Mouse (Mus musculus) embryonic facial prominence, embryonic 12.5 days (tissue): ENCODE data around the gene Gpr150. TPM values are rescaled to one million over a fixed set of nuclear protein-coding genes. Genes with fewer than 3 reads are reported as not detected.
A peak's percentile ranks its signal among the peaks of the same experiment; 100 is the strongest.

Experiments used
- ATAC-seq: fragments of 200-750 bp; cut with Nextera tagmentation; 2 replicates; pipeline ENCODE4 v1.8.0; 2017; ENCODE audit not compliant: insufficient number of reproducible peaks, insufficient read depth, low FRiP score, low TSS enrichment
- H3K27ac ChIP-seq: fragments of 300-500 bp; sonication (generic); 2 replicates; pipeline ENCODE4 v1.5.1; 2016; ENCODE audit warnings: mild to moderate bottlenecking
- H3K27me3 ChIP-seq: fragments of 300-500 bp; sonication (generic); 2 replicates; pipeline ENCODE4 v1.6.1; 2016; ENCODE audit warnings: mild to moderate bottlenecking, moderate library complexity
- H3K36me3 ChIP-seq: fragments of 300-500 bp; sonication (generic); 2 replicates; pipeline ENCODE4 v1.6.1; 2016; ENCODE audit warnings: mild to moderate bottlenecking
- H3K4me1 ChIP-seq: fragments of 300-500 bp; sonication (generic); 2 replicates; pipeline ENCODE4 v1.6.1; 2016
- H3K4me2 ChIP-seq: fragments of 300-500 bp; sonication (generic); replicated peaks from 2 replicates; pipeline ENCODE4 v1.6.1; 2016; ENCODE audit warnings: mild to moderate bottlenecking, moderate library complexity
- H3K4me3 ChIP-seq: fragments of 300-500 bp; sonication (generic); 2 replicates; pipeline ENCODE4 v1.5.1; 2016; ENCODE audit warnings: mild to moderate bottlenecking
- H3K9ac ChIP-seq: fragments of 300-500 bp; sonication (generic); 2 replicates; pipeline ENCODE4 v1.6.1; 2016; ENCODE audit warnings: mild to moderate bottlenecking, moderate library complexity
- H3K9me3 ChIP-seq: fragments of 300-500 bp; sonication (generic); 2 replicates; pipeline ENCODE4 v1.6.1; 2016; ENCODE audit warnings: mild to moderate bottlenecking, moderate library complexity
- WGBS: fragments of 180-500 bp; shearing (Covaris S2); methylation state at CpG from one replicate; pipeline ENCODE4 v1.1.7; 2016; 5-methylcytosine and 5-hydroxymethylcytosine counted together
- polyA plus RNA-seq: library from polyadenylated mRNA; unstranded; fragments of >200 nt; fragmentation: Nextera tagmentation; extraction: Ambion mirVana; gene quantifications from 2 replicates; pipeline ENCODE4 v1.2.1, GENCODE M21; 2016

The Gpr150 gene
- polyA plus RNA-seq, result 0.22 and 0.31 TPM in 2 replicates

DNA sequence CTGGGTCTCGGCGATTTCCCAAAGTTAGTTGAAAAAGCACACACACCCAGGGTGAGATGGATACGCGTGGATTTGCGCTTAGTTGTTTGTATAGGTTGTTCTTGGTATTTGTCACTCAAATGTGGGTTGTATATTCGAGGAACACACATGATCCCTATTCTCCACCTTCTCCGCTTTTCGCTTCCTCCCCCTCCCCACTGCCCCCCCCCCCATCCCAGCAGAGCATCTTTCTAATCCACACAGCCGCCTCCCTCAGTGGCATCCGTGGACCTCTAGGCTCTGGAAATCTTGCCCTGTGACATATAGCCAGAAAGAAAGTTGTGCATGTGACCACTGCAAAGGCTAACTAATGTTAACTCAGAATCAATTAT, at the start of gene Gpr150:
Gene Gpr150, minus strand, starts transcription at position 101 of the 371 bp plus-strand sequence.
- H3K9ac ChIP-seq, result peak within 1 kb of the TSS; percentile 34
- no peaks in the 10 kb centered on the region for H3K9me3 ChIP-seq
- ATAC-seq, result no peak
- H3K4me1 ChIP-seq, result peaks cover 16% of the 10 kb centered on the region; the same call in 1 of the 2 replicates
- H3K36me3 ChIP-seq, result no peaks in the 10 kb centered on the region
- no peak within 1 kb of the TSS for H3K27ac ChIP-seq
- H3K4me2 ChIP-seq, result peak within 1 kb of the TSS; percentile 98
- H3K4me3 ChIP-seq, result peak within 1 kb of the TSS; percentile 50
- H3K27me3 ChIP-seq, result peaks cover 49% of the 10 kb centered on the region
- WGBS, result 10% methylated on average over 10 of the region's 10 CpGs

DNA sequence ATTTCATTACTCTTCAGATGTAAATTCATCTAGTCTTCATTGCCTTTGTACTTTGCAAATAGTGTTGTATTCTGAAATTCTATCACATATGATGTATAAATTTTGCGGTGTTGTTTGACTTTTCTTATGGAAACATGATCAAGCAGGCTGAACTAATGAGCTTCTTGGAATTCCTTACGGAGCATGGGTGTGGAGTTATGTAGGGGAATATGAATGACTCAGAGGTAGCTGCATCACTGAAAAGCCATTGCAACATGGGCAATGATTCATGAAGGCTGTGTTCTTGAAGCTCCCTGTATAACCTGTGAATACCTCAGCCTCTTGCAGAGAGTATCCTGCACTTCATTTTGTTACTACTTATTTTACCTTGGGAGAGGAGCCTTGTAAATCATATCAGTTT, 45.2 kb upstream of the Gpr150 start:
- Histone ChIP-seq H3K36me3 (peaks cover 7% of the 10 kb centered on the region), H3K4me1 (no peaks in the 10 kb centered on the region), H3K9me3 (no peaks in the 10 kb centered on the region), H3K4me2 (no peak overlapping the region), H3K27me3 (no peaks in the 10 kb centered on the region), H3K4me3 (no peak overlapping the region), H3K9ac (no peak overlapping the region), H3K27ac (no peak overlapping the region)
- no peak for ATAC-seq
- WGBS, result 91% methylated on average over 2 of the region's 2 CpGs

DNA sequence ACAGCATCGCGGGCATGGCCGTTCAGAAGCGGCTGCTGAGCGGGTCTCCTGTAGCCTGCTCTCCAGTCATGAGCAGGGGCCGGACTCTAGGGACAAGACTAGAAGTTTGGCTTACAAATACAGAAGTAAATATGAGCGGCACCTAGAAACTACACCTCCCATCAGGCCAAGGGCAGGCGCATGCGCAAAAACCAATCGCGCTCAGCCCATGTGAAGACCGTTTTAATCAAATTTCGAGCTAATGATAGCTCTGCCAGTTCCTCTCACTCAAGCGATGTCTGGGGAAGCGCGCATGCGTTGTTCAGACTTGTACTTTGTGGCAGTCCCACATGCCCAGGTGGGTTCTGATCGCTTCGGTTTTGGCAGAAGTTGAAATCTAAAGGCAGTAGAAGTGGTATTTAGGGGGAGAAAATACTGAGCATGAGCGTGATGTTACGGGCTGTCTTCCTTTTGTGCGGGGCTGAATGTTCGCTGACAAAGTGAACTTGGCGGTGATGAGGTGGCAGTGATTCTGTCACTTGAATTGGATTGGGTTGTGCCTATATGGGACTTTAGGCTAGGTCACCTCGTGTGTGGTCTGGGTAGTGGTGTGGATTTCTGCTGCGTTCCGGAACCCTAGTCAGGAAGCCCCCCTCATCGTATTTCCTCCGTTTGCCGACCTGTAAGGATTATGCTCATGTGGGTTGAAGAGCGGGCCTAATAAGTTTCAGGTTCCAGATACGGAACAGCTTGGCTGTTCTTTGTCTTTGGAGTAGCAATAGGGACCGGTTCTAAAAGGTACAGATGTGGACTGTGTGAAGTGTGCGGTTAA, 41.9 kb upstream of the Gpr150 start, which contains the start of the genes Arsk and Ttc37:
Gene Arsk, minus strand, starts transcription at position 168 of the 811 bp plus-strand sequence.
Gene Ttc37, plus strand, starts transcription at position 242 of the 811 bp plus-strand sequence.
- no peaks in the 10 kb centered on the region for H3K4me1 ChIP-seq
- peak within 1 kb of the TSS; percentile 83 for H3K4me3 ChIP-seq
- peak within 1 kb of the TSS; percentile 60 for H3K4me2 ChIP-seq
- H3K9me3 ChIP-seq, result no peaks in the 10 kb centered on the region
- no peaks in the 10 kb centered on the region for H3K27me3 ChIP-seq
- under 1% methylated on average over 34 of the region's 34 CpGs for WGBS
- H3K36me3 ChIP-seq, result peaks cover 7% of the 10 kb centered on the region
- H3K9ac ChIP-seq, result peak within 1 kb of the TSS; percentile 63
- peak within 1 kb of the TSS; percentile 81 for H3K27ac ChIP-seq
- peak; percentile 95 for ATAC-seq

DNA sequence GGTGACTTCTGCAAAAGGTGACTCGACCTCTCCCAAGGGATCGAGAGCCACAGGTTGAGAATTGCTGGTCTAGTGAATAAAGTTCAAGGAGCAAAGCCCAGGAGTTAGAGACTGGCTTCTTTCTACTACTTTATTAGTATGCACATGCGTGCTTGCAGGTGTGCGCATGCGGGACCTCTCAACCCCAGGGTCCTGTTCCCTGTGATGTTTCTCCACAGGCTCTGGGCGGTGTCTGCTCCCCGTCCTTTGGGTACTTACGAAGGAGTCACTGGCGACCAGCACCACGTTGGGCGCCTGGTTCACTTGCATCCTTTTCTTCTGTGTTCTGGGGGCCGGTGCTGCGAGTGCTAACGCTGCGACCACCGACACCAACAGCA, 41.3 kb upstream of the Gpr150 start:
- peak overlapping the region; percentile 63 for H3K9ac ChIP-seq
- H3K27me3 ChIP-seq, result no peaks in the 10 kb centered on the region
- ATAC-seq, result peak; percentile 73; the same call in 1 of the 2 replicates
- H3K27ac ChIP-seq, result peak overlapping the region; percentile 81
- 4% methylated on average over 16 of the region's 16 CpGs for WGBS
- H3K36me3 ChIP-seq, result peaks cover 3% of the 10 kb centered on the region; the same call in 1 of the 2 replicates
- peak overlapping the region; percentile 83 for H3K4me3 ChIP-seq
- H3K4me2 ChIP-seq, result peak overlapping the region; percentile 56
- H3K4me1 ChIP-seq, result no peaks in the 10 kb centered on the region
- H3K9me3 ChIP-seq, result no peaks in the 10 kb centered on the region

DNA sequence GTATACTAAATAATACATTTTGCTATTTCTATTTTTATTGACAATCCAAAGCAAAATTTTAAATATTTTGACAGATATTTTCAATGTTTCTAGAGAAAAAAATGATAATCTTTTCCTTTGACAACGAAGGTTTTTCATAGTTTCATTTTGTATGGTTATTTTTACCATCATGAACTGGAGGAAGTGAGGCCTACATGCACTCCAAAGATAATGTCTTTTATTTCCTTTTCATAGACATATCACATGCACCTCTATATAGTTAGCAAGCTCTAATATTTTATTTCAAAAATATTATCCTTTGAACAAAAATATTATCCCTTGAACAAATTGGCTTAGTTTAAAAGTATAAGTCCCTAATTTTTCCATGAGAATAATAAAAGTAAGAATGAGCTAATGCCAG, 17.5 kb upstream of the Gpr150 start:
- H3K4me3 ChIP-seq, result no peak overlapping the region
- H3K27me3 ChIP-seq, result no peaks in the 10 kb centered on the region
- no peak overlapping the region for H3K27ac ChIP-seq
- ATAC-seq, result no peak
- WGBS, result 81% methylated on average over 1 of the region's 1 CpGs
- H3K4me1 ChIP-seq, result no peaks in the 10 kb centered on the region
- no peaks in the 10 kb centered on the region for H3K9me3 ChIP-seq
- H3K9ac ChIP-seq, result no peak overlapping the region
- no peaks in the 10 kb centered on the region for H3K36me3 ChIP-seq
- H3K4me2 ChIP-seq, result no peak overlapping the region

DNA sequence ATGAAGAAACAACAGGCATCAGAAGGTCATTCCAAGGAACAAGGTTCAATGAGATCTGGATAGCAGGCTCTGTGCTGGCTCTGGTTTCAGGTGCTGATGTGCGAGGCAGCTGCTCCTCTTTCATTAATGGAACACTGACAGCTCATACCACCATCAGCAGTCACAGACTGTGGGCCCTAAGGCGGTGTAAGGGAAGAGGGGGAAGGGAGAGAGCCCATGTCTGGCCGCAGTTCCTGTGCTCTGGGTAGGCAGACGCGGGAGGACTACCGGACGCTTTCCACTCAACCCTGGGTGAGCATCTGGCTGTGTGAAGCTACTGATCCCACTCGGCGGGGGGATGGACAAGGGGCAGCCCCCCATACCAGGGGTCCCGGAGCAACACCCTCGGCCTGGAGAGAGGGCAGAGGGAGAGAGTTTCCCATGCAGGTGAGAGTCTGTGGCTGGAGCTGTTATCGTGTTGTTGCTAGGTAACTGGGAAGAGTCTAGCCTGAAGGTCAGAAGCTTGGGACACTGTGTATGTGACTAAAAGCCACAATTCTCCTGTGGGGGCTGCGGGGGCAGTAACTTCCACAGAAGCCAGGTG, 7.7 kb upstream of the Gpr150 start:
- H3K4me1 ChIP-seq, result peaks cover 6% of the 10 kb centered on the region; the same call in 1 of the 2 replicates
- H3K27me3 ChIP-seq, result no peaks in the 10 kb centered on the region
- no peaks in the 10 kb centered on the region for H3K9me3 ChIP-seq
- ATAC-seq, result peak; percentile 60; the same call in 1 of the 2 replicates
- H3K9ac ChIP-seq, result no peak overlapping the region
- WGBS, result 72% methylated on average over 13 of the region's 13 CpGs
- H3K36me3 ChIP-seq, result peaks cover 4% of the 10 kb centered on the region
- no peak overlapping the region for H3K4me2 ChIP-seq
- H3K4me3 ChIP-seq, result no peak overlapping the region
- H3K27ac ChIP-seq, result no peak overlapping the region

DNA sequence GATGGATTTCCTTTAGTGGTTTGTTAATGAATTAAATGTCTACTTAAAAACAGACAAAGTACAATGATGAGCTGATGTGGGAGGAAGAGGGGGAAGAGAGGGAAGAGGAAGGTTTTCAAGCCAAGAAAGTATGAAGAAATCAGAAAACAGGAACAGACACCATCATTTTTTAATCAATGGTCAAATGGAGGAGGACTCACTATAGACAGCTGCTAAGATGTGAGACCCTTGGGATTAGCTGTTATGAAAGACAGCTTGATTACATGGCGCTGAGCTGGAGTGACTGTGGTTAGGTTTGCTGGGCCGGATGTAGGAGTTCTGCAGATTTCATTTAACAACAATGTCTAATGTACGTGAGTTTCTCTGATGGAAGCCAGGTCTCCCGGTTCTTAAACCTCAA, 6.8 kb upstream of the Gpr150 start:
- Histone ChIP-seq H3K4me1 (peaks cover 6% of the 10 kb centered on the region; the same call in 1 of the 2 replicates), H3K27ac (no peak overlapping the region), H3K9ac (no peak overlapping the region), H3K4me3 (no peak overlapping the region), H3K4me2 (no peak overlapping the region), H3K9me3 (no peaks in the 10 kb centered on the region), H3K27me3 (no peaks in the 10 kb centered on the region), H3K36me3 (peaks cover 4% of the 10 kb centered on the region)
- no peak for ATAC-seq
- WGBS, result 81% methylated on average over 4 of the region's 4 CpGs

DNA sequence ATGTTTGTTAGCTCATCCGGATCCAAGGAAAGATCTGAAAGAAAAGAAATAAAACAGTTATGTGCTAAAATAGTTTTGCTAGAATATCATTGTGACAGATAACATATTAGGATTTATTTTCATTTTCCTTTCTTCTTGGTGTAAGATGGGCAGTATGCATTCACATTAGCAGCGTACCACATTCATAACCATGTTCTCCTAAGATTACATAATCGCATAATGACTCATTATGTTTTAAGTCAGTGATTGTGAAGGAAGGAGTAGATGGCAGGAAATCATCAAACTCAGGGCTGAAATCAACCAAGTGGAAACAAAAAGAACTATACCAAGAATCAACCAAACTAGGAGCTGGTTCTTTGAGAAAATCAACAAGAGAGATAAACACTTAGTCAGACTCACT, 5.8 kb upstream of the Gpr150 start:
- 84% methylated on average over 3 of the region's 3 CpGs for WGBS
- Histone ChIP-seq H3K4me1 (peaks cover 6% of the 10 kb centered on the region; the same call in 1 of the 2 replicates), H3K4me2 (no peak overlapping the region), H3K4me3 (no peak overlapping the region), H3K36me3 (peaks cover 4% of the 10 kb centered on the region), H3K9me3 (no peaks in the 10 kb centered on the region), H3K9ac (no peak overlapping the region), H3K27ac (no peak overlapping the region), H3K27me3 (peaks cover 8% of the 10 kb centered on the region)
- ATAC-seq, result no peak

DNA sequence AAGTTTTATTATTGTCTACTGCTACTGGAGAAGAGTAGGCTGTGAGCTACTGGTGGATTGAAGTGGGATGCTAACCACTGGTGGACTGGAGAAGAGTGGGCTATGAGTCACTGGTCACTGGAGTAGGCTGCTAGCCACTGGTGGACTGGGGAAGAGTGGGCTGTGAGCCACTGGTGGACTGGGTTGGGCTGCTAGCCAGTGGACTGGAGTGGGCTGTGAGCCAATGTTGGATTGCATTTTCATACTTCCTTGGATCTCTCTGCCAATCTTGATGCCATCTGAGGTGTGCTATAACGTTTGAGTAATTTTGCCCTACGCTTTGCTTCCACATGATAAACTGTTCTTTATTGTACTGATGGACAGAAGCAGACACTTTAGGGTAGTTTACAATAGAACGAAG, 5.3 kb upstream of the Gpr150 start:
- no peak overlapping the region for H3K4me3 ChIP-seq
- peaks cover 6% of the 10 kb centered on the region; the same call in 1 of the 2 replicates for H3K4me1 ChIP-seq
- H3K9ac ChIP-seq, result no peak overlapping the region
- peaks cover 4% of the 10 kb centered on the region for H3K36me3 ChIP-seq
- WGBS, result 90% methylated on average over 3 of the region's 3 CpGs
- no peak for ATAC-seq
- peaks cover 12% of the 10 kb centered on the region for H3K27me3 ChIP-seq
- no peak overlapping the region for H3K4me2 ChIP-seq
- no peak overlapping the region for H3K27ac ChIP-seq
- H3K9me3 ChIP-seq, result no peaks in the 10 kb centered on the region

DNA sequence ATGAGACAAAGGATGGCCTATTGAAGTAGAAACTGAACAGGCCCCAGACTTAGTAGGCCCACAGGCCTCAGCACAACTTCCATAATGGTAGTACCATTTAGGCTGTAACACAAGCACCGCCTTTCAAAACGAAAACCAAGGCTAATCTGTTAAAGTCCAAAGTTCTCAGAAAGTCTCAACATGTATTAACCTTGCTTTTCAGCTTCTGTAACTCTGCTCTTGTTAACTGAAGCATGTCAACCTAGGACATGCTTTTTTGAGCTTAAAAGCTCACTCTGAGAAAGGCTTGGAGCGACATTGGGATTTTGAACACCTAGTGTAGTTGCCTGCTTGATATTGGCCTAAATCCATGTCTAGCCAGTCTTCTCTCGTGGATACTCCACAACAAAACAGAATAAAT, 2.8 kb upstream of the Gpr150 start:
- no peaks in the 10 kb centered on the region for H3K9me3 ChIP-seq
- peaks cover 35% of the 10 kb centered on the region for H3K27me3 ChIP-seq
- ATAC-seq, result no peak
- H3K4me3 ChIP-seq, result no peak overlapping the region
- H3K4me1 ChIP-seq, result peaks cover 21% of the 10 kb centered on the region; the same call in 1 of the 2 replicates
- no peak overlapping the region for H3K27ac ChIP-seq
- H3K36me3 ChIP-seq, result peaks cover 4% of the 10 kb centered on the region; the same call in 1 of the 2 replicates
- WGBS, result 83% methylated on average over 4 of the region's 4 CpGs
- H3K4me2 ChIP-seq, result no peak overlapping the region
- H3K9ac ChIP-seq, result no peak overlapping the region

DNA sequence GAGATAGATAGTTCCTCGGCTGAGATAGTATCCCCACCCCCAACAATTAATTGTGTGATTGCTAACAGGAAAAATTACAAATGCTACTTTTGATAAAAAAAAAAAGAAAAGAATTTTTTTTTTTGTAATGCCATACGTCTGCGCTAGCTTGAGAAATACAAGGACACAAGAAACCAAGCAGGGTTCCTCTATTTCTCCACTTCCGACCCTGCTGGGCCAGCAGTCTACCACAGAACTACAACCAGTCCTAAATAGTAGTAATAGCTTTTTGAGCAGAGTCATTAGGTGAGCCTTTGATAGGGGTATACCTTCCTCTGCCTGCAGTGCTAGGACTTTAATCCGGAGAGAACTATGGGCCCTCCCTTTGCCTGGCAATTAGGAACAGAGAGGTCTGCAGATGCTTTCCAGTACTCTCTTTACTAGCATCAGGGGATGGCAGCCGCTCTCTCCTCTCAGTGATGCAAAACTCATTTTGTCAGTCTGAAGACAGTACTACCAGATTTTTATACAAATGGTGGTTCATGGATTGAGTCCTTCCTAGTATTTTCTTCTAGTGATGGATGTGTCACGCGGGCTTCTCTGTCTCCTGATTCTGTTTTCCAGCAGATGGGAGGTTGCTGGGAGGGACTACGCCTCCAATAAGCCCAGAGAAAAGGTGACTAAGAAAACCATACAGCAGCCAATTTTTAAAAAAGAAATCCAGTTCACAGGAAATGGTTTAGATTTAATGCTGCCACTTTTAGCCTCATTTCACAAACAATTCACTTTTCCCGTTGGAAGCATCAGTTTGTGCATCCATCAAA, 672 bp upstream of the Gpr150 start:
- no peak overlapping the region for H3K4me3 ChIP-seq
- no peak overlapping the region for H3K27ac ChIP-seq
- peaks cover 49% of the 10 kb centered on the region for H3K27me3 ChIP-seq
- peaks cover 16% of the 10 kb centered on the region; the same call in 1 of the 2 replicates for H3K4me1 ChIP-seq
- H3K4me2 ChIP-seq, result no peak overlapping the region
- ATAC-seq, result no peak
- WGBS, result 67% methylated on average over 10 of the region's 10 CpGs
- H3K9me3 ChIP-seq, result no peaks in the 10 kb centered on the region
- H3K9ac ChIP-seq, result no peak overlapping the region
- H3K36me3 ChIP-seq, result peaks cover 4% of the 10 kb centered on the region; the same call in 1 of the 2 replicates
